Mouse (Mus musculus) cerebellum, adult 9-11 months (tissue): ENCODE measurements around the gene Slc35e4.
"Not testable (repeated sequence)": the region's sequence is repeated elsewhere in the genome, so short reads cannot be mapped to it uniquely, and the experiment has no call there.

ENCODE experiments used
- DNase-seq: peaks from one replicate; pipeline ENCODE4 v3.0.0; 2022

Gene Slc35e4

GRCm38 (mm10) chr11:3913316-3914108 lies 952 bp downstream of the Slc35e4 start:
- peak; percentile 95 for DNase-seq

- peak; percentile 73 for DNase-seq
Observed at GRCm38 (mm10) chr11:3912875-3913271, 1.6 kb downstream of the Slc35e4 start.

GRCm38 (mm10) chr11:3912100-3912874 lies 2.2 kb downstream of the Slc35e4 start:
- DNase-seq: peak; percentile 64

- DNase-seq: not testable (repeated sequence)
Observed at GRCm38 (mm10) chr11:3911440-3911839, 3.0 kb downstream of the Slc35e4 start.

GRCm38 (mm10) chr11:3910513-3911310 lies 3.8 kb downstream of the Slc35e4 start:
- DNase-seq: peak; percentile 57

- no peak for DNase-seq
Observed at GRCm38 (mm10) chr11:3909236-3909635, 5.2 kb downstream of the Slc35e4 start.

- no peak for DNase-seq
Observed at GRCm38 (mm10) chr11:3905446-3905845, 9.0 kb downstream of the Slc35e4 start.

GRCm38 (mm10) chr11:3904673-3905072 lies 9.8 kb downstream of the Slc35e4 start:
- no peak for DNase-seq

GRCm38 (mm10) chr11:3903046-3903445 lies 11.4 kb downstream of the Slc35e4 start:
- DNase-seq: peak; percentile 63

- DNase-seq: no peak
Observed at GRCm38 (mm10) chr11:3902516-3902915, 11.9 kb downstream of the Slc35e4 start.

- DNase-seq: no peak
Observed at GRCm38 (mm10) chr11:3900296-3900695, 14.2 kb downstream of the Slc35e4 start.

GRCm38 (mm10) chr11:3895933-3896332 lies 18.5 kb downstream of the Slc35e4 start:
- DNase-seq: no peak

GRCm38 (mm10) chr11:3895458-3895857 lies 19.0 kb downstream of the Slc35e4 start:
- DNase-seq: no peak

GRCm38 (mm10) chr11:3894406-3895281 lies 19.8 kb downstream of the Slc35e4 start, which contains the start of the genes 4921536K21Rik and Dusp18:
TSS of gene 4921536K21Rik (minus strand) at chr11:3895098.
TSS of gene Dusp18 (plus strand) at chr11:3895240.
- DNase-seq: peak; percentile 68

- no peak for DNase-seq
Observed at GRCm38 (mm10) chr11:3893970-3894369, 20.5 kb downstream of the Slc35e4 start.

- DNase-seq: peak; percentile 56
Observed at GRCm38 (mm10) chr11:3887331-3887730, 27.1 kb downstream of the Slc35e4 start.

- no peak for DNase-seq
Observed at GRCm38 (mm10) chr11:3883711-3884110, 30.8 kb downstream of the Slc35e4 start.

- peak; percentile 75 for DNase-seq
Observed at GRCm38 (mm10) chr11:3879836-3880235, 34.6 kb downstream of the Slc35e4 start.

- no peak for DNase-seq
Observed at GRCm38 (mm10) chr11:3878660-3879059, 35.8 kb downstream of the Slc35e4 start.

- DNase-seq: peak; percentile 65
Observed at GRCm38 (mm10) chr11:3876419-3876818, 38.0 kb downstream of the Slc35e4 start.

GRCm38 (mm10) chr11:3864343-3864742 lies 50.1 kb downstream of the Slc35e4 start:
- no peak for DNase-seq
